Mouse (Mus musculus): ENCODE data around the gene Gm20867. TPM values are rescaled to one million over a fixed set of nuclear protein-coding genes. Genes with fewer than 3 reads are reported as not detected.
"Not testable (repeated sequence)": the region's sequence is repeated elsewhere in the genome, so short reads cannot be mapped to it uniquely, and the experiment has no call there.

Gene Gm20867
- total RNA-seq (2017), result not detected in 3 replicates

GRCm38 (mm10) chrY:77963104-77963503 is at the start of gene Gm20867:
TSS of gene Gm20867 (minus strand) at chrY:77963204.
- not testable (repeated sequence) for ATAC-seq (replicated peaks; ENCODE audit: insufficient number of reproducible peaks, low FRiP score, low TSS enrichment, poor library complexity, severe bottlenecking)

Other genes starting within 250 kb of the Gm20867 start
- gene Gm29564, start 249.8 kb upstream of the Gm20867 start, total RNA-seq (2017), result not detected in 3 replicates

Measured in monocyte, adult 5-6 weeks (primary cell).